Mouse (Mus musculus) lung, postnatal 4 days (tissue): ENCODE data around the gene Ambra1.

Experiments
- DNase-seq, 2 experiments: peaks; one replicate each; pipeline ENCODE4 v3.0.0; 2021

Ambra1 gene

DNA sequence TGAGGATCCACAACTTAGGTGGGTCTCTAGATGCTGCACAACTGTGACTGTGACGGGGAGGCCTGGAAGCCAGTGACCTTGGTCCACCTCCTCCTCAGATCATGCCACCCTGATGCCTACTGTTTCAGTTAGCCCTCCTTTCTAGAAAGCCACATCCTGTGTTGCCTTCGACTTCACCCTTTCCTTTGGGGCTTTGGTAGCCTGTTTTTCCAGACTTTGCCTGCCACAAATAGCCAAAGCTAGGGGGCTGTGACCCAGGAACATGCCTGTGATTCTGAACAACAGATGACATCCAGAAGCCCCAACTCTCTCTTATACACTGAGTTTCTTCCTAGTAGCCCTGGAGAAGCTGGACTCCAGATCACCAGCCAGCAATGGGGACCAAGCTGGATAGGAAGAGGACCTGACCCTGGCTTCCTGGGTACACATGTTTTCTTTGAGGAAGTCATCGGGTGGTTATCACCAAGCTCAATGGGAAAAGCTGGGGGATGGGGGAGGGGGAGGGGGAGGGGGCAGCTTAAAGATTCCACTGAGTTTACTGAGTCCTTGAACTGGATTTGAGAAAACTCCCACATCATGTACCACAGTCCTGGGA, 234.8 kb downstream of the Ambra1 start:
- DNase-seq: no peak

DNA sequence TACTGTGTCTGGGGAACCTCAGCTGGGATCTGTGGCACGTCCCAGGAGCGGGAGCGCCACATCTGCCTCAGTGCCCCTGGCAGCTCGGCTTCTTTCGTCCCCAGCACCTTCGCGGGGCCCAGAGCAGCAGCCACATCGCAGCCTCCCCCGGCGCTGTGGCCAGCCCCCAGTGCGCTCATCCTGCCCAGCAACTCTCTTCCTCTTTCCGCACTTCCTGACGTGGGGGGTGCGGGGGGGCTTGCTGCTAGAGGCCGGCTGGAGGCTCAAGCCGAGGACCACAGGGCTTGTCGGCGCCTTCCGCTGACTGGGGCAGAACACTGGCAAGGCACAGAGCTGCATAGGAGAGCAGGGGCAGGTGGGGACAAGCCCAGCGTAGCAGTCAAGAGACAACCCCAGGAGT, 235.5 kb downstream of the Ambra1 start:
- DNase-seq: peak; percentile 87 to 90

DNA sequence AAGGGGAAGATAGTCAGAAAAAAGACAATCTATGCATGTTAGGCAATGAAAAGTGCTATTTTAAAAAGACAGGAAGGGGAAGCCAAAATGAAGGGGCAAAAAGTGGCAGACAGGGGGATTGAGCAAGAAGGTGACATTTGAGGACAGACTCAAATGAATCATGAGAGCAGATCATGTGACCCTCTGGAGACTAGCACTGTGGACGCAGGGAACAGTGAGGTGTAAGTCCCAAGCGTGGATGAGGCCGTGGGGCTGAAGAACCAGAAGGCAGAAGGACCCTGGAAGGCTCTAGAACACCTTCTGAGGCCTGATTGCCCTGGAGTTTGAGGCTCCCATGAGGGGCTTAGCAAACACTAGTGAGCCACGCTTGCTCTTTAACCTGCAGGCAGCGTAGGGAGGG, 236.4 kb downstream of the Ambra1 start:
- no peak for DNase-seq

DNA sequence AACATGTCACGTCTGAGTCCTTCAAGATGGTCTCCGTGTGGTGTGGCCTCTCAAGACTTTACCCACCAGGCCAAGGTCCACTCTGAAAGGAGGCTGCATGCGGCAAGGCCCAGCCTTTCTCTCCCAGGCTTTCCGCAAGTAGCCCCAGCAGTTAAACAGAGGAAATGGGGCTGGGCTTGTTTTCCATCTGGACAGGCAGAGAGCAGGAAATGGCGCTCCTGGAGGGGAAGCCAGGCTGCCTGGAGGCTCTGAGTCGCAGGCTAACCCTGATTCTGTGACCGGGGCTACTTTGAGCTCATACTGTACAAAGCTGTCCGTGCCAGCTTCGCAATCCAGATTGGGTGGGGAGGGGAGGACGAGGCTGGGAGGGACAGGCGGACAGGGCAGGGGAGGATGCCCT, 238.0 kb downstream of the Ambra1 start:
- peak; percentile 71 to 83 for DNase-seq
